Mouse (Mus musculus): ENCODE measurements around the gene Tomm70a.

- TF ChIP-seq SIN3A (IDR thresholded peaks at IDR 0.05; ENCODE audit: low read length) (no peak), ZNF384 (IDR thresholded peaks at IDR 0.05; ENCODE audit: low read depth, low read length) (no peak), POLR2A (IDR thresholded peaks at IDR 0.05; ENCODE audit: low read depth, low read length) (no peak), CTCF (conservative IDR thresholded peaks at IDR 0.05 in 1 of 2, IDR thresholded peaks at IDR 0.05 in 1 of 2; ENCODE audit: low read depth in 2 of 2, low read length in 2 of 2) (no peak), E2F4 (IDR thresholded peaks at IDR 0.05; ENCODE audit: insufficient replicate concordance, low read depth, low read length) (no peak), MEF2A (IDR thresholded peaks at IDR 0.05; ENCODE audit: borderline replicate concordance, low read depth, low read length) (no peak), EP300 (IDR thresholded peaks at IDR 0.05; ENCODE audit: low read length) (0 out of 2 replicates have a peak, but pooled peaks have one; percentile 19), CHD2 (IDR thresholded peaks at IDR 0.05; ENCODE audit: low read length) (no peak; the same call in 1 of the 2 replicates), USF1 (IDR thresholded peaks at IDR 0.05; ENCODE audit: low read depth, low read length) (no peak), MAX (IDR thresholded peaks at IDR 0.05; ENCODE audit: low read length) (no peak), JUN (IDR thresholded peaks at IDR 0.05; ENCODE audit: insufficient read depth, low read depth, low read length) (no peak), TCF12 (IDR thresholded peaks at IDR 0.05; ENCODE audit: low read depth, low read length) (no peak)
These were observed 1.4 kb downstream of the Tomm70a start for GRCm38 (mm10) chr16:57122682-57123445.
